ENCODE assay signal across 8 mouse cellular contexts in genomic region chr11:70656456-70656927, GRCm38 (mm10). TPM values are rescaled to one million over a fixed set of nuclear protein-coding genes. Genes with fewer than 3 reads are reported as not detected.
DNase-seq lines count a peak whose midpoint lies in the region; ATAC-seq and TF ChIP-seq lines count a peak whose summit lies in the region.

No protein-coding gene starts in this region.

- H3K27ac ChIP-seq in layer of hippocampus, adult 2 months: peak overlapping the region; percentile 98; the same call in 1 of the 2 replicates
- no peak overlapping the region for H3K27ac ChIP-seq in forebrain, postnatal 0 days (ENCODE audit: low read depth, low read length)
- 0 out of 2 replicates have a peak overlapping the region, but pooled peaks have one; percentile 99 for H3K27ac ChIP-seq in hindbrain, embryonic 13.5 days
- H3K27ac ChIP-seq in liver, postnatal 0 days (ENCODE audit: low read depth): peak overlapping the region; percentile 99
- H3K27ac ChIP-seq in stomach, embryonic 15.5 days: peak overlapping the region; percentile 97

- H3K36me3 ChIP-seq in forebrain, postnatal 0 days (ENCODE audit: insufficient read depth): peaks cover 4% of the 10 kb centered on the region; the same call in 1 of the 2 replicates
- peaks cover 30% of the 10 kb centered on the region for H3K36me3 ChIP-seq in hindbrain, embryonic 13.5 days
- H3K36me3 ChIP-seq in liver, postnatal 0 days (replicated peaks; ENCODE audit: insufficient read depth, low read length): peaks cover 12% of the 10 kb centered on the region
- peaks cover 12% of the 10 kb centered on the region; the same call in 1 of the 2 replicates for H3K36me3 ChIP-seq in stomach, embryonic 15.5 days

- no peaks in the 10 kb centered on the region for H3K4me1 ChIP-seq in forebrain, postnatal 0 days (ENCODE audit: insufficient read depth)
- peaks cover 41% of the 10 kb centered on the region for H3K4me1 ChIP-seq in hindbrain, embryonic 13.5 days (replicated peaks)
- peaks cover 31% of the 10 kb centered on the region for H3K4me1 ChIP-seq in liver, postnatal 0 days (ENCODE audit: insufficient read depth)
- peaks cover 40% of the 10 kb centered on the region for H3K4me1 ChIP-seq in stomach, embryonic 15.5 days

- DNase-seq in layer of hippocampus, adult 2 months (ENCODE audit: low spot score in 2 of 2): no peak
- no peak for DNase-seq in layer of hippocampus, postnatal 36 days
- peak; percentile 52 for DNase-seq in adrenal gland, postnatal 25 days
- DNase-seq in forebrain, postnatal 0 days: no peak
- DNase-seq in liver, postnatal 0 days: no peak

- no peak for TF ChIP-seq CTCF in layer of hippocampus, adult 2 months (conservative IDR thresholded peaks at IDR 0.05)
- no peak for TF ChIP-seq CTCF in forebrain, postnatal 0 days (IDR thresholded peaks at IDR 0.05; ENCODE audit: low read depth)
- no peak for TF ChIP-seq CTCF in liver, postnatal 0 days (IDR thresholded peaks at IDR 0.05; ENCODE audit: low read depth)

- peak overlapping the region; percentile 100 for H3K4me3 ChIP-seq in layer of hippocampus, adult 2 months
- H3K4me3 ChIP-seq in forebrain, postnatal 0 days (ENCODE audit: low read depth, low read length): peak overlapping the region; percentile 98
- H3K4me3 ChIP-seq in hindbrain, embryonic 13.5 days: peak overlapping the region; percentile 100
- H3K4me3 ChIP-seq in liver, postnatal 0 days (ENCODE audit: low read depth, low read length): peak overlapping the region; percentile 100
- H3K4me3 ChIP-seq in stomach, embryonic 15.5 days (replicated peaks): peak overlapping the region; percentile 73

- no peaks in the 10 kb centered on the region for H3K27me3 ChIP-seq in forebrain, postnatal 0 days (ENCODE audit: insufficient read depth, low read length)
- 0 out of 2 replicates have a peak, but pooled peaks cover 4% of the 10 kb centered on the region for H3K27me3 ChIP-seq in hindbrain, embryonic 13.5 days
- no peaks in the 10 kb centered on the region for H3K27me3 ChIP-seq in liver, postnatal 0 days (ENCODE audit: insufficient read depth, low read length)
- no peaks in the 10 kb centered on the region for H3K27me3 ChIP-seq in stomach, embryonic 15.5 days (replicated peaks)

- TF ChIP-seq EP300 in liver, postnatal 0 days (IDR thresholded peaks at IDR 0.05; ENCODE audit: low read depth): no peak

- 0 out of 2 replicates have a peak overlapping the region, but pooled peaks have one; percentile 32 for H3K9ac ChIP-seq in forebrain, postnatal 0 days
- H3K9ac ChIP-seq in hindbrain, embryonic 13.5 days: peak overlapping the region; percentile 99
- peak overlapping the region; percentile 100; the same call in 1 of the 2 replicates for H3K9ac ChIP-seq in liver, postnatal 0 days (replicated peaks)
- peak overlapping the region; percentile 47; the same call in 1 of the 2 replicates for H3K9ac ChIP-seq in stomach, embryonic 15.5 days

- no peaks in the 10 kb centered on the region for H3K9me3 ChIP-seq in forebrain, postnatal 0 days (ENCODE audit: low read length)
- H3K9me3 ChIP-seq in hindbrain, embryonic 13.5 days: no peaks in the 10 kb centered on the region
- H3K9me3 ChIP-seq in liver, postnatal 0 days (ENCODE audit: low read length): no peaks in the 10 kb centered on the region
- no peaks in the 10 kb centered on the region for H3K9me3 ChIP-seq in stomach, embryonic 15.5 days

- 15% methylated on average over 16 of the region's 16 CpGs for WGBS in forebrain, postnatal 0 days
- WGBS in hindbrain, embryonic 13.5 days: 3% methylated on average over 16 of the region's 16 CpGs
- 26% methylated on average over 16 of the region's 16 CpGs for WGBS in liver, postnatal 0 days (ENCODE audit: insufficient replicate concordance)
- 9% methylated on average over 16 of the region's 16 CpGs for WGBS in stomach, embryonic 15.5 days

- peak overlapping the region; percentile 87 for H3K4me2 ChIP-seq in forebrain, postnatal 0 days (ENCODE audit: low read depth)
- peak overlapping the region; percentile 89 for H3K4me2 ChIP-seq in hindbrain, embryonic 13.5 days
- peak overlapping the region; percentile 96 for H3K4me2 ChIP-seq in liver, postnatal 0 days (ENCODE audit: low read depth, low read length)
- peak overlapping the region; percentile 94 for H3K4me2 ChIP-seq in stomach, embryonic 15.5 days

- no peak for ATAC-seq in forebrain, postnatal 0 days
- ATAC-seq in hindbrain, embryonic 13.5 days (ENCODE audit: low FRiP score): no peak
- no peak for ATAC-seq in liver, postnatal 0 days
- ATAC-seq in stomach, embryonic 15.5 days (ENCODE audit: insufficient read depth, low FRiP score, low read depth): no peak
- ATAC-seq in granulocyte monocyte progenitor cell, adult 5-6 weeks (replicated peaks; ENCODE audit: poor library complexity, severe bottlenecking): no peak

RNA-seq across cellular contexts. Expression of gene Eno3, which starts 0.5 kb away (rescaled TPM):
- total RNA-seq in layer of hippocampus, adult 2 months (2021): 1 to 10 TPM; 6.6 to 7.9 TPM
- total RNA-seq in layer of hippocampus, postnatal 36 days (2021): 1 to 10 TPM; 5.2 to 7.4 TPM
- 17.9 and 28.3 TPM in 2 replicates for total RNA-seq in adrenal gland, postnatal 25 days (2021)
- total RNA-seq in forebrain, postnatal 0 days (2014; rRNA removed): 7.4 and 14.6 TPM in 2 replicates
- 4.3 and 5.5 TPM in 2 replicates for polyA plus RNA-seq in forebrain, postnatal 0 days (2015; fragmentation: Nextera tagmentation; extraction: Ambion mirVana)
- polyA plus RNA-seq in hindbrain, embryonic 13.5 days (2015; fragmentation: Nextera tagmentation; extraction: Ambion mirVana): 7.1 and 9.2 TPM in 2 replicates
- polyA plus RNA-seq in liver, postnatal 0 days (2015; fragmentation: Nextera tagmentation; extraction: Ambion mirVana): 4.0 and 21.3 TPM in 2 replicates
- polyA plus RNA-seq in stomach, embryonic 15.5 days (2015; fragmentation: Nextera tagmentation; extraction: Ambion mirVana): 13.9 and 16.6 TPM in 2 replicates
- 14.9 and 18.9 TPM in 2 replicates for total RNA-seq in granulocyte monocyte progenitor cell, adult 5-6 weeks (2014; fragmentation: Nextera tagmentation)
- 4.5 and 5.9 TPM in 2 replicates for total RNA-seq in granulocyte monocyte progenitor cell, adult 5-6 weeks (2017)

RNA-seq across cellular contexts. Expression of gene Pfn1, which starts 2.0 kb away (rescaled TPM):
- total RNA-seq in layer of hippocampus, adult 2 months (2021): 100 to 1,000 TPM; 333 to 349 TPM
- total RNA-seq in layer of hippocampus, postnatal 36 days (2021): 100 to 1,000 TPM; 346 to 373 TPM
- total RNA-seq in adrenal gland, postnatal 25 days (2021): 922 and 959 TPM in 2 replicates
- total RNA-seq in forebrain, postnatal 0 days (2014; rRNA removed): 386 and 408 TPM in 2 replicates
- 687 and 843 TPM in 2 replicates for polyA plus RNA-seq in forebrain, postnatal 0 days (2015; fragmentation: Nextera tagmentation; extraction: Ambion mirVana)
- polyA plus RNA-seq in hindbrain, embryonic 13.5 days (2015; fragmentation: Nextera tagmentation; extraction: Ambion mirVana): 851 and 865 TPM in 2 replicates
- polyA plus RNA-seq in liver, postnatal 0 days (2015; fragmentation: Nextera tagmentation; extraction: Ambion mirVana): 918 and 940 TPM in 2 replicates
- polyA plus RNA-seq in stomach, embryonic 15.5 days (2015; fragmentation: Nextera tagmentation; extraction: Ambion mirVana): 1,701 and 2,042 TPM in 2 replicates
- total RNA-seq in granulocyte monocyte progenitor cell, adult 5-6 weeks (2014; fragmentation: Nextera tagmentation): 1,205 and 1,364 TPM in 2 replicates
- 425 and 461 TPM in 2 replicates for total RNA-seq in granulocyte monocyte progenitor cell, adult 5-6 weeks (2017)

RNA-seq across cellular contexts. Expression of gene Slc25a11, which starts 9.2 kb away (rescaled TPM):
- 100 to 1,000 TPM; 115 to 123 TPM for total RNA-seq in layer of hippocampus, adult 2 months (2021)
- 100 to 1,000 TPM; 115 to 119 TPM for total RNA-seq in layer of hippocampus, postnatal 36 days (2021)
- 122 and 146 TPM in 2 replicates for total RNA-seq in adrenal gland, postnatal 25 days (2021)
- 133 and 134 TPM in 2 replicates for total RNA-seq in forebrain, postnatal 0 days (2014; rRNA removed)
- 151 and 160 TPM in 2 replicates for polyA plus RNA-seq in forebrain, postnatal 0 days (2015; fragmentation: Nextera tagmentation; extraction: Ambion mirVana)
- polyA plus RNA-seq in hindbrain, embryonic 13.5 days (2015; fragmentation: Nextera tagmentation; extraction: Ambion mirVana): 159 and 173 TPM in 2 replicates
- polyA plus RNA-seq in liver, postnatal 0 days (2015; fragmentation: Nextera tagmentation; extraction: Ambion mirVana): 140 and 143 TPM in 2 replicates
- 150 and 151 TPM in 2 replicates for polyA plus RNA-seq in stomach, embryonic 15.5 days (2015; fragmentation: Nextera tagmentation; extraction: Ambion mirVana)
- total RNA-seq in granulocyte monocyte progenitor cell, adult 5-6 weeks (2014; fragmentation: Nextera tagmentation): 80.9 and 91.7 TPM in 2 replicates
- 63.3 and 67.7 TPM in 2 replicates for total RNA-seq in granulocyte monocyte progenitor cell, adult 5-6 weeks (2017)

RNA-seq across cellular contexts. Expression of gene Rnf167, which starts 9.5 kb away (rescaled TPM):
- 10 to 100 TPM; 88.8 to 99.4 TPM for total RNA-seq in layer of hippocampus, adult 2 months (2021)
- total RNA-seq in layer of hippocampus, postnatal 36 days (2021): 10 to 100 TPM; 85.6 to 88.0 TPM
- total RNA-seq in adrenal gland, postnatal 25 days (2021): 92.7 and 106 TPM in 2 replicates
- 63.2 and 76.4 TPM in 2 replicates for total RNA-seq in forebrain, postnatal 0 days (2014; rRNA removed)
- polyA plus RNA-seq in forebrain, postnatal 0 days (2015; fragmentation: Nextera tagmentation; extraction: Ambion mirVana): 102 and 109 TPM in 2 replicates
- 109 TPM in 2 replicates for polyA plus RNA-seq in hindbrain, embryonic 13.5 days (2015; fragmentation: Nextera tagmentation; extraction: Ambion mirVana)
- polyA plus RNA-seq in liver, postnatal 0 days (2015; fragmentation: Nextera tagmentation; extraction: Ambion mirVana): 54.8 and 55.3 TPM in 2 replicates
- 97.2 and 108 TPM in 2 replicates for polyA plus RNA-seq in stomach, embryonic 15.5 days (2015; fragmentation: Nextera tagmentation; extraction: Ambion mirVana)
- 35.4 and 51.1 TPM in 2 replicates for total RNA-seq in granulocyte monocyte progenitor cell, adult 5-6 weeks (2014; fragmentation: Nextera tagmentation)
- 32.7 and 34.6 TPM in 2 replicates for total RNA-seq in granulocyte monocyte progenitor cell, adult 5-6 weeks (2017)

RNA-seq across cellular contexts. Expression of gene Spag7, which starts 12.7 kb away (rescaled TPM):
- 10 to 100 TPM; 50.8 to 54.7 TPM for total RNA-seq in layer of hippocampus, adult 2 months (2021)
- total RNA-seq in layer of hippocampus, postnatal 36 days (2021): 10 to 100 TPM; 48.2 to 50.8 TPM
- total RNA-seq in adrenal gland, postnatal 25 days (2021): 88.3 and 97.4 TPM in 2 replicates
- total RNA-seq in forebrain, postnatal 0 days (2014; rRNA removed): 49.2 and 57.1 TPM in 2 replicates
- 56.6 and 116 TPM in 2 replicates for polyA plus RNA-seq in forebrain, postnatal 0 days (2015; fragmentation: Nextera tagmentation; extraction: Ambion mirVana)
- polyA plus RNA-seq in hindbrain, embryonic 13.5 days (2015; fragmentation: Nextera tagmentation; extraction: Ambion mirVana): 162 and 169 TPM in 2 replicates
- 36.6 and 42.1 TPM in 2 replicates for polyA plus RNA-seq in liver, postnatal 0 days (2015; fragmentation: Nextera tagmentation; extraction: Ambion mirVana)
- 152 and 156 TPM in 2 replicates for polyA plus RNA-seq in stomach, embryonic 15.5 days (2015; fragmentation: Nextera tagmentation; extraction: Ambion mirVana)
- 91.0 and 130 TPM in 2 replicates for total RNA-seq in granulocyte monocyte progenitor cell, adult 5-6 weeks (2014; fragmentation: Nextera tagmentation)
- 46.8 and 49.8 TPM in 2 replicates for total RNA-seq in granulocyte monocyte progenitor cell, adult 5-6 weeks (2017)

Comparison
In these comparisons a context has a peak if more than half of its experiments do, and no peak if none do; other contexts are left out.
1. H3K9ac ChIP-seq: peak in every context shown above with its lines; median percentile 100 in liver, postnatal 0 days; 99 in hindbrain, embryonic 13.5 days; 47 in stomach, embryonic 15.5 days; 32 in forebrain, postnatal 0 days.